Mouse (Mus musculus) embryonic stem cell, embryonic (primary cell): ENCODE results near the gene Adam19.

Experiments
- CTCF ChIA-PET, 4 experiments: fragments of 300-600 bp in 2 of 4; fragments of 350-600 bp in 2 of 4; sonication (Branson Sonifier 250); formaldehyde crosslinking; loops; one replicate each; lab custom pipeline; 2022; ENCODE audit warnings: inconsistent platforms in 2 of 4; lab: Charles Lee
- POLR2A ChIA-PET, 4 experiments: fragments of 300-600 bp in 2 of 4; fragments of 350-600 bp in 2 of 4; sonication (Branson Sonifier 250); formaldehyde crosslinking; loops; one replicate each; lab custom pipeline; 2022; ENCODE audit warnings: antibody characterized with exemption in 4 of 4, inconsistent platforms in 1 of 4; lab: Charles Lee

Gene Adam19

GRCm38 (mm10) chr11:46125835-46126229 is 70.0 kb downstream of the Adam19 start:
- ChIA-PET POLR2A (interaction anchor here (0.7 to 4.8 kb wide), 24 partner anchors 9 to 129 kb away, joined by 3 to 45 read pairs (median 8); partner anchors contain the start of gene Adam19 (in 2 of the 4)), CTCF (interaction anchor here in 2 of 4 experiments (0.7 to 1.1 kb wide), 3 partner anchors 19 to 151 kb away, joined by 3 to 4 read pairs (median 3); no protein-coding TSS in a partner anchor)

DNA sequence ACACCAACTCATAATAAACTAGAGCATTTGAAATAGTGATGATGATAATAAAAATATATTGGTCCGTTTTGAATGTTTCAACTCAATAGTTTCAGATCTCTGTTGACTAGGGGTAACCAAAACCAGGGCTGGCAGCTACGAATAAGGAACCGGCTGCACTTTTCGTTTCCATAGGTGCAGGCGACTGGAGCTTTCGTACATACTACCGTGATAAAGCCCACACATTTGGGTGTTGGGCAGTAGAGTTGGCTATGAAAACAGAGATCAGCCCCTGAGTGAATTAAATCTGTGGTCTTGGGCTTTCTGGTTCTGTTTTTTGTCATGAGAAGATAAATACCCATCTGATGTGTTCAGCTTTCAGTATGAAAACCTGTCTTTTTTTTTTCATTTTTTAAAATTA is 70.5 kb downstream of the Adam19 start:
- POLR2A ChIA-PET, result interaction anchor here (0.7 to 4.8 kb wide), 18 partner anchors 9 to 70 kb away, joined by 3 to 45 read pairs (median 14); partner anchors contain the start of gene Adam19 (in 1 of the 4)
- CTCF ChIA-PET, result no interaction called here

DNA sequence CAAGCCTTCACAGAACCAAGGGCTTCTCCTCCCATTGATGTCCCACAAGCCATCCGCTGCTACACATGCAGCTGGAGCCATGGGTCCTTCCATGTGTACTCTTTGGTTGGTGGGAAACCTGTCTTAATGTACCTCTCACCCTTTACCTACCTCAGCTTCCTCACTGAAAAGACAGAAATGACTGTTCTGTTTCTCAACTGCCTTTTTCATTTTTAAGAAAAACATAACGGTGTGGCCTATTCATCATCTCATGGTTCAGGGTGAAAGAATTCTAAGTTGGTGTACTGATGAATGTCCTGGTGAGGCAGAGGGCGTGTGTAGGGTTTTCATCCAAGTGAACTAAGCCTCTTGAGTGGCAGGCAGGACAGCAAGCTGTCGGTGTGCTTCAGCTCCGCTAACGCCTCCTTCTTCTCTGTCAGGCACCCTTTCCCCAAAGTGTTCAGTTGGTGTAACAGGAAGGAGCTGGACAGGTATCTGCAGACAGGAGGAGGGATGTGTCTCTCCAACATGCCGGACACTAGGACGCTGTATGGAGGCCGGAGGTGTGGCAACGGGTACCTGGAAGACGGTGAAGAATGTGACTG is 71.1 kb downstream of the Adam19 start:
- CTCF ChIA-PET, result interaction anchor here (0.5 to 2.1 kb wide), 8 partner anchors 7 to 110 kb away, joined by 3 to 14 read pairs (median 4); partner anchors contain the start of gene Adam19 (in 1 of the 4)
- POLR2A ChIA-PET, result interaction anchor here (0.7 to 4.8 kb wide), 25 partner anchors 8 to 72 kb away, joined by 3 to 45 read pairs (median 6); partner anchors contain the start of gene Adam19 (in 1 of the 4)

- POLR2A ChIA-PET, result interaction anchor here in 3 of 4 experiments (0.5 to 4.8 kb wide), 25 partner anchors 10 to 917 kb away, joined by 3 to 45 read pairs (median 5); partner anchors contain the start of gene Adam19 (in 1 of the 3)
- CTCF ChIA-PET, result interaction anchor here (0.5 to 2.1 kb wide), 10 partner anchors 8 to 130 kb away, joined by 3 to 14 read pairs (median 4); partner anchors contain the start of gene Adam19 (in 1 of the 4)
Observed at GRCm38 (mm10) chr11:46127621-46128547, 72.1 kb downstream of the Adam19 start.

DNA sequence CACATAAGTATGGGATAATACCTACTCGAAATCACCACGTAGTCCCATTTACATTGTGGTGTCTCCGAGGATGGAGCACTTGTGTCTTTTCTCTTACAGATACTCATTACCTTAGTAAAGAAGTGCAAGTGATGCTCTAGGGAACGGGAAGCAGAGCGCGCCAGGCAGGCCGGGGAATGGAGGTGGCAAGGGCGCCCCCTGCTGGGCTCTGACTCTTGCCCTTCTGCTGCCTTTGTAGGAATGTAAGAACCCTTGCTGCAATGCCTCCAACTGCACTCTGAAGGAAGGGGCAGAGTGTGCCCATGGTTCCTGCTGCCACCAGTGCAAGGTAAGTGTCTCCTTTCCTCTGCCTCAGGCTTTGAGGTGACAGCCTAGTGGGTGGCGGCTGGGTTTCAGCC is 72.8 kb downstream of the Adam19 start:
- POLR2A ChIA-PET, result interaction anchor here in 3 of 4 experiments (0.5 to 4.8 kb wide), 18 partner anchors 11 to 916 kb away, joined by 3 to 45 read pairs (median 10); partner anchors contain the start of gene Adam19 (in 1 of the 3)

DNA sequence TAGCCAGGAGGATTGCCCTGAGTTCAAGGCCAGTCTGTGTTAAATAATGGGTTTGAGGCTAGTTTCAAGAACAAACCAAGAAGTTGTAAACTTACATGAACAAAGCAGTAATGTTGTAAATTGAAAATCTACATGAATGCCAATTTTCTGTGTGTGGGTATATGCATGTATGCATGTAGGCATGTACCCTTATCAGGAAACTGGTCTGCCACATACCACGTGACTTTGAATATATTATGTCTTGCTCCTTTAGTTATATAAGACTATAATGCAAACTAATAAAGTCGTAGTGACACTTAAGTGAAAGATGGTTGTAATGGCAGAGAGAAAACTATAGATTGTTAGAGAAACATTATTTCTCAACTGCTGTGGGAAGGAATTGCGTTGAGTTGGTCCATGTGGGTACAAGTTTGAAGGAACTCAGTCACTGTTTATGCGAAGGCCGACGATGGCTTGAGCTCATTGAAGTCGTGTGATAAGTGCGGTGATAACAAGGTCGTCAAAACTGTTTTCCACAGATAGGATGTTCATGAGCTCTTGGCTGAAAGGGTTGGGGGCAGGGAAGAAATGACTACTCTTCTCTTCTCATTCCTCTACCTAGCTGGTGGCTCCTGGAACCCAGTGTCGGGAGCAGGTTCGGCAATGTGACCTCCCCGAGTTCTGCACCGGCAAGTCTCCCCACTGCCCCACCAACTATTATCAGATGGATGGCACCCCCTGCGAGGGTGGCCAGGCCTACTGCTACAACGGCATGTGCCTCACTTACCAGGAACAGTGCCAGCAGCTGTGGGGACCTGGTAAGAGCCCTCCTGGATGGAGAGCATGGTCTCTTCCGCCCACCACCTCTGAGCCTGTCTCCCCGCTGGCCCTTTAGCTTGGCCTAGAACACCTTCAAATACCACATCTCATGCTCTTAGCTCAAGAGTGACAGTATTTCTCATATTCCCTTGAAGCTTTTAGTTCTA is 75.5 kb downstream of the Adam19 start:
- POLR2A ChIA-PET, result interaction anchor here (0.5 to 2.4 kb wide), 7 partner anchors 11 to 66 kb away, joined by 3 to 9 read pairs (median 3); no protein-coding TSS in a partner anchor
- CTCF ChIA-PET, result interaction anchor here in 2 of 4 experiments (0.6 to 1.2 kb wide), 4 partner anchors 80 to 204 kb away, joined by 3 to 5 read pairs (median 4); no protein-coding TSS in a partner anchor

More for the DNA sequence above, 72.8 kb downstream of the Adam19 start:
- CTCF ChIA-PET, result interaction anchor here in 2 of 4 experiments (0.6 to 2.1 kb wide), 5 partner anchors 10 to 74 kb away, joined by 4 to 14 read pairs (median 4); partner anchors contain the start of gene Adam19 (in 1 of the 2)

GRCm38 (mm10) chr11:46134899-46135298 is 79.1 kb downstream of the Adam19 start:
- ChIA-PET POLR2A (interaction anchor here in 3 of 4 experiments (0.8 to 2.6 kb wide), 3 partner anchors 9 to 28 kb away, joined by 3 to 8 read pairs (median 3); no protein-coding TSS in a partner anchor), CTCF (interaction anchor here in 1 of 4 experiments (0.6 kb wide), 1 partner anchor 78 kb away, joined by 3 read pairs; no protein-coding TSS in a partner anchor)

GRCm38 (mm10) chr11:46143342-46143741 is 87.5 kb downstream of the Adam19 start:
- CTCF ChIA-PET, result interaction anchor here in 2 of 4 experiments (0.6 kb wide), 2 partner anchors 82 to 1999 kb away, joined by 3 read pairs; no protein-coding TSS in a partner anchor
- POLR2A ChIA-PET, result interaction anchor here in 1 of 4 experiments (0.7 to 2.2 kb wide), 4 partner anchors 11 to 86 kb away, joined by 3 to 9 read pairs (median 4); no protein-coding TSS in a partner anchor

GRCm38 (mm10) chr11:46145163-46145875 is 89.5 kb downstream of the Adam19 start:
- CTCF ChIA-PET, result interaction anchor here in 1 of 4 experiments (1.1 kb wide), 1 partner anchor 131 kb away, joined by 3 read pairs; no protein-coding TSS in a partner anchor
- POLR2A ChIA-PET, result interaction anchor here in 1 of 4 experiments (0.8 to 1.4 kb wide), 2 partner anchors 13 to 63 kb away, joined by 3 to 4 read pairs; no protein-coding TSS in a partner anchor

DNA sequence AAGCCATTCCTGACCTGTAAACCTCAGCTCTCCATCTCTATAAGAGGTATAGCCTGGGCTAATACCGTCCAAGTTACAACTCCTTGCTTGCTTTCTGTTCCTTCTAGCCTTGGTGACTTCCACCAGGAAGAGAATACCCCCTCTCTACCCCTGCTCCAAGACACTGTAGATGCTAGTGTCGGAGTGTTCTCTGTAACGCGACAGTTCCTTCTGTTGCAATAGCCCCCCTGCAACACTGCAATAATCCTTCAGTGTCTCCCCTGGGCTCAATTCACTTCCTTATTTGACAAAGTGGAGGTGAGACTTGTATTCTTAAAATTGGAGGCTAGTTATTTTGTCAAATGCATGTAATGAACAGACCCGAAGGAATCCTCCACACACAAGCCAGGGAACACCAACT is 90.8 kb downstream of the Adam19 start:
- ChIA-PET POLR2A (interaction anchor here in 1 of 4 experiments (0.9 to 1.4 kb wide), 3 partner anchors 12 to 76 kb away, joined by 3 to 4 read pairs (median 3); no protein-coding TSS in a partner anchor), CTCF (interaction anchor here in 2 of 4 experiments (0.5 to 0.7 kb wide), 3 partner anchors 66 to 1279 kb away, joined by 3 read pairs; no protein-coding TSS in a partner anchor)

DNA sequence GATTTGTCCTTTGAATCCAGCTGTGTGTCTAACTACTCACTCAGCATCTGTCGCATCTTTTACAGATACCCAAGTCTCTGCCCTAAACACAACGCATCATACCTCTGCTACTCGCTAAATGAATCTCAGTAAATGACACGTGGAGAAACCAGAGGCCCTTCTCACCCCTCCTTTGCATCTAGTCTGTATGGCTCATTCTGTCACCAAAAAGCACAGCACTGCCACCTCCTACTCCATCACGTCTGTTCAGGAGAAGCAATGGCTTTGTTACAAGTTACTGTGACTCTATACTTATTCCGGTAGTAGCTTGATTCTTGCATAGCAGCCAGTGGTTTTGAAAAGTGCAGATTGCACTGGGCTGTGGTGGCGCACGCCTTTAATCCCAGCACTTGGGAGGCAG is 101.2 kb downstream of the Adam19 start:
- ChIA-PET POLR2A (interaction anchor here in 1 of 4 experiments (1.0 kb wide), 1 partner anchor 9 kb away, joined by 3 read pairs; the partner anchor contains the start of gene Nipal4), CTCF (interaction anchor here in 1 of 4 experiments (1.2 kb wide), 1 partner anchor 118 kb away, joined by 4 read pairs; no protein-coding TSS in a partner anchor)

DNA sequence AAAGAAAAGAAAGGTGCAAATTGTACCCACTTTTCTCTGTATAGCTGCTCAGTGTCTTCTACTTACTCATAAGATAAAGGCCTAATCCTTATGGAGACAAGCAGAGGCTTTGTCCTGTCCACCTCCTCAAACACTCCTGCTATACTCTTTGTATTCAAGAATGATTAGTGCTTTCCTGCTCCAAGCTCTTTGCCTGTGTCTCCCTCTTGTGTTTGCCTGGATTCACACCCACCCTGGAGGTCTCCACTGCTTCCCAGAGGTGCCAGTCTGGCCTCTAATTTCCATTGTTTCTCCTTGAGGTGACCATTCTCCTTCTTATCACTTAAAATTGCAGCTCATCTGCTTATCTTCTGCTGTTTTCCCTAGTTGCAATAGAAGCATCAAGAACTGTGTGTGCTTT is 101.7 kb downstream of the Adam19 start:
- POLR2A ChIA-PET, result interaction anchor here in 1 of 4 experiments (1.0 kb wide), 1 partner anchor 9 kb away, joined by 3 read pairs; the partner anchor contains the start of gene Nipal4

DNA sequence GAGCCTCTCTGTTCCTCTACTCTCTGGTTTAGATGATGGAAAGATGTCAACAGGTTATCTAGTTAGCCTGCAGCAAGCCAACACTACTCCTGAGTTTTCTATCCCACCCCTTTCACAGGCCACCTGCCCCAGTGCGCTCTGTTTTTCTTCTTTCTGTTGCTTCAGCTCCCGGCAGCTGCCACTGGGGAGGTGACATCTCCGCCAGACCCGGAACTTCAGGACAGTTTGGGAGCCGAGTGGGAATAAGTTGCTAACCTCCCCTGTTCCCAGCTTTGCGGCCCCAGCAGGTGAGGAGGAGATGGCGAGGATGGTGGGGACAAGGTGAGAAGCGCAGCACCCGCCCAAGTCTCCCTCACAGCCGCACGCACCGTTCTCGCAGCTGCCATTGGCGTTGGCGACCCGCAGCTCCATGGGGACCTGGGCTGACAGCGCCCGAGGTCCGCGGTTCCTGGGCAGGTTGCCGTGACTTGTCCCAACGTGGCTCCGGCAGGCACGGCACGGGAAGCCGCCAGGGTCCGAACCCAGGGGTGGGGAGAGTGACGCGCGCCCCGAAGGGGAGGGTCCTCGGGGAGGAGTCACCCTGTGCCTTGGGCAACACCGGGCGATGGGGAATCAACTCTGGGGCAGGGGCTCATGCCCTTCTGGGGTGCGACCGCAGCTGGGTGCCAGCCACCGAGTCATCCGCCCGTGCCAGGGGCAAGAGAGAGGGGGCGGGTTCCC is 110.2 kb downstream of the Adam19 start, which contains the start of gene Nipal4:
TSS of gene Nipal4 (minus strand) at position 643 of the 720 bp plus-strand sequence.
- ChIA-PET POLR2A (interaction anchor here in 1 of 4 experiments (0.7 to 1.1 kb wide), 5 partner anchors 9 to 212 kb away, joined by 3 read pairs; no protein-coding TSS in a partner anchor), CTCF (interaction anchor here in 1 of 4 experiments (0.8 kb wide), 1 partner anchor 71 kb away, joined by 3 read pairs; no protein-coding TSS in a partner anchor)

More for the DNA sequence above, 101.7 kb downstream of the Adam19 start:
- CTCF ChIA-PET, result interaction anchor here in 1 of 4 experiments (1.2 kb wide), 1 partner anchor 118 kb away, joined by 4 read pairs; no protein-coding TSS in a partner anchor

DNA sequence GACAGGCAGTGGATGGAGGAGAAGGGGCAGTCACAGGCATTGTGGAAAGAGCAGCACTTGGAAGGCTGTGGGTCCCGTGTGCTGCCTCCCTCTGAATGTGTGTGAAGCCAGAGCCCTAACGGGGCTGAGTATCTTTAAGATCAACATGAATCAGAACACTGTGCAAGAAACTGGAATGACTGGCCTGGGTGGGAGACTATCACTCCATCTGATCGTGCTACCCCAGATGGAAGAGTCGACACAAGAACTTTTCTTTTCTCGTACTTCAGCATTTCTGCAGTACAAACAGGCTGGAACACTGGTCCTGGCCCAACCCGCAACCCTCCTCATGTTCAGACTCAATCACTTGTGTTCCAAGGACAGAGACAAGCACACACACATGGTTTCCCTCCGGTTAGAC is 112.7 kb downstream of the Adam19 start:
- ChIA-PET POLR2A (no interaction called here), CTCF (no interaction called here)

DNA sequence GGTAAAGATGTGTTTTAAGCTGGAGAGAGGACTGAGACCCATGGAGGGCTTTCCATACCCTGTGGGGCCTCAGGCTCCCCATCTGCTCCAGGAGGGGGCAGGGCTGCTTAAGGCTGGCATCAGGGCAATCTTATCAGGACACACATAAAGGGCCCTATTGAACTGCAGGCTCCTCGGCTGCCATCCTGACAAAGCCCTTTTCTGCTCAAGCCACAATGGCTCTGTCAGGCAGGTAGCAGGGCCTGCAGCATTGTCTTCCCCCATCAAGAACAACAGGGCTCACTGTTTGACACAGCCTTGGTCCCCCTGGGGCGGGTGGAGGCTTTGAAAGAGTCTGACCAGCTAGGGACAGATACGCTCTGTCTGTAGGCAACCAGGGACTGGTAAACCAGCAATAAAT is 114.1 kb downstream of the Adam19 start:
- POLR2A ChIA-PET, result no interaction called here
- CTCF ChIA-PET, result no interaction called here
